Mouse (Mus musculus): ENCODE results near the gene 1700080E11Rik. TPM values are rescaled to one million over a fixed set of nuclear protein-coding genes. Genes with fewer than 3 reads are reported as not detected.

1700080E11Rik gene
- not detected for total RNA-seq (2023)

GRCm38 (mm10) chr9:105144992-105145391 lies at the start of gene 1700080E11Rik:
Gene 1700080E11Rik, minus strand, starts transcription at chr9:105145092.

GRCm38 (mm10) chr9:105131253-105132001 lies 13.5 kb downstream of the 1700080E11Rik start, which contains the start of gene Nudt16:
Gene Nudt16, minus strand, starts transcription at chr9:105131824.

Other genes with a start within 250 kb of the 1700080E11Rik start
- 10 to 100 TPM; 22.1 to 28.2 TPM for gene Mrpl3, start 91.9 kb downstream of the 1700080E11Rik start, total RNA-seq (2023)
- gene Nudt16, start 13.3 kb downstream of the 1700080E11Rik start, total RNA-seq (2023), result 10 to 100 TPM; 10.8 to 10.9 TPM